Mouse (Mus musculus) lung, postnatal 36 days (tissue): Measurements from ENCODE around the gene Capn15.

Source experiments
- DNase-seq: peaks from one replicate; pipeline ENCODE4 v3.0.0; 2022; ENCODE audit warnings: mixed read lengths

The Capn15 gene

DNA sequence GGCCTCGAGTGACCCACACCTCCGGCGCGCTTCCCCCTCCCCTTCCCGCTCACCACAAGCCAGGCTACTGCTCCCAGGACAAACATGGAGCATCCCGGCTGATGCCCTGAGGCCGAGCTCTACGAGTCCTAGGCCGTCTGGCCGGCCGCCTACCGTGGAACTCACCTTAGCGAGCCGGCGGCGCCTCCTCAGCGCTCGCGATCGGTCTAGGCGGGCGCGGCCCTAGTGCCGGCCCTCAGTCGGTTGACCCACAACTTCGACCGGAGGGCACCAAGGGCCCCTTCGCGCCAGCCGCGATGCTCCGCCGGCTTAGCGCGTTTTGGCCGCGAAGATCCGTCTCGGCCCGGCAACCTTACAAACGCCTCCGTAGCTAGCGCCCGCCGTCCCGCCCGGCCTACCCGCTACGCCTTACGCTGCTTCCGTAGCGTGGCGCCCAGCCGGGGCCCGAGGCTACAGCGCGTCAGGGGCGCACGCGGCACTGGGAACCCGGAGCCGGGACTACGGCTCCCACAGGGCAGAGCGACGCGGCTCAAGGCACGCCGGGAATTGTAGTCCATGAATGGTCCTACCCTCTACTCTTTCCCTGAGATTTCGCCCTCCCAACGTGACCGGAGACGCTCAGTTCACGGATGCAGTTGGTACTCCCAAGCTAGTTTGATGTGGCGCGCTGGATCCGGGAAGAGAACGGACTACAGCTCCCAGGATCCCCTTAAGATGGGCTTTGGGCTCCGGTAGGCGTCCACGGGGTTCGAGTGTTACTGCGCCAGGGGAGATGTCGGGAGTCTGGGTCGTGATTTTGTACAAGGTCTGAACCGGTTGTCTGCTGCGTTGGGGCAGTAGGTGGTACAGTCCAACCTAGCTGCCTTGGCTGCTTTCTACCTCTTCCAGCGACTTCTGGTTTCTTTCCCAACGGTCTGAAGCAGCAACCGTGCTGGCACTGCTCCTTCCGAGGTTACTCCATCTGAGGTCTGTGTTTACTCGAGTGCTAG, at the start of gene Capn15:
Gene Capn15, minus strand, starts transcription at position 491 of the 989 bp plus-strand sequence.
- peak; percentile 96 for DNase-seq

DNA sequence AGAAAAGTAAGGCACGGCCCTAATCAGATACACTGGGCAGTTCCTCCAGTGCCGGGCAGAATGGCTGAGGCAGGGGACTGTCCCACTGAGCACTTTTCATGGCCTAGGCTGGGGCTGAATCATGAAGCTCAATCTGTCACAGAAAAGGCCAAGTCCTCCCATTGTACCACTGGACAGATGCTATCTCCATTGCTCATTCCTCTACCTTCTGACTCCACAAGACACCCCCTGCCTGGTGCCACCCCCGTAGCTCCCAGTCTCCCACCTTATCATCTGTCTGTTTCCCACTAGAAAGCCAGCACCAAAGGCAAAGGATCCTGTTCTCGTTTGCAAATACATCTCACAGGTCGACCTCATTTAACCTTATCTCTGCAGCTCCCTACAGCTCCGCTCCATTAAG, 46.4 kb upstream of the Capn15 start:
- no peak for DNase-seq

DNA sequence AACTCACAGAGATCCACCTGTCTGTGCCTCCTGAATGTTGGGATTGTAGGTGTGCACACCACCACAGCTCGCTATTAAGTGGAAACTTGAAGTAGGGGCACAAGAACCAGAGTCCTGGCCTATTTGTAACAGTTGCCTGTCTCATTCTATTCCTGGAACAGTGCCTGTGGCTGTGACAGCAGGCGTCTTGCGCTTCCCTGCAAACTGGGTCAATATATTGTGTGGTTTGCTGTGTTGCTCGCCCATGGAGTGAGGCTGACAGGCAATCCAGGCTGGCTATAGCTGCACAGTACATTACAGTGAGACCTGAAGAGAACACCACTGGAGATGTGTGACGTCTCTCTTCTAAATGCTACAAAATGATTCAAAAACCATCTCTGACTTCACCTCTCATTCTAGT, 46.0 kb upstream of the Capn15 start:
- no peak for DNase-seq

GRCm38 (mm10) chr17:26028261-26028660, 42.7 kb upstream of the Capn15 start:
- DNase-seq, result no peak

DNA sequence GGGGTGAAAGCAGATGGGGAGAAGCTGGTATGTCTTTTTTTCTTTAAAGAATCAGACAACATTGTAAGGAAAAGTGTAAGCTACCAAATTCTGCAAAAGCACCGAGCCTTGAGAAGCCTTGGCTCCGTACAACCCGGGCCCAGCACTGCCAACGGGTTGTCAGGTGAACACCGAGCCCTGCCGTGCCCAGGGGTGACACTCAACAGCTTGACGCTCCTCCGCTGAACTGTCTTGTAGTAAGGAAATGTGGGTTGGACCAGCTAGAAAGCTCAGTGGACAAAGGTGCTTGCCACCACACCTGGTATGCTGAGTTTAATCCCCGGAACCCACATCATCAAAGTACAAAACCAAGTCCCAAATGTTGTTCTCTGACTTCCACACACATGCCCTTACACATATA, 39.1 kb upstream of the Capn15 start:
- DNase-seq, result no peak

DNA sequence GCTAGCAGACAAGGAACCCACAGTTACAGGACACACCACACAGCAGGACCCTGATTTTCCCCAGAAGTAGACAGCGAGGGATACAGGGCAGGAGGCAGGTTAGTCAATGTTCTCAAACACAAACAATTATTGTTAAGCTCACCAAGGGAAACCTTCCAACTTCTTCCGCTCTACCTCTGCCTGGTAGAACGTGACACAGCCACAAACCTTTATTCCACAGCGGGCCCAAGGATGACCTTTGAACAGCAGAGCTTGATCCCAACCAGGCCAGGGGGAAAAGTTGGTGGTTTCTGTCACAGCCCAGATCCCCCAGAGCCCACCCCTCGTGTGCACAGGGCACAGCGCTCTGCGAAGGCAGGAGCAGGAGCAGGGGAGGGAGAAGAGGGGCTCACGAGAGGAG, 38.4 kb upstream of the Capn15 start:
- no peak for DNase-seq

GRCm38 (mm10) chr17:26023181-26023580, 37.6 kb upstream of the Capn15 start:
- peak; percentile 35 for DNase-seq

DNA sequence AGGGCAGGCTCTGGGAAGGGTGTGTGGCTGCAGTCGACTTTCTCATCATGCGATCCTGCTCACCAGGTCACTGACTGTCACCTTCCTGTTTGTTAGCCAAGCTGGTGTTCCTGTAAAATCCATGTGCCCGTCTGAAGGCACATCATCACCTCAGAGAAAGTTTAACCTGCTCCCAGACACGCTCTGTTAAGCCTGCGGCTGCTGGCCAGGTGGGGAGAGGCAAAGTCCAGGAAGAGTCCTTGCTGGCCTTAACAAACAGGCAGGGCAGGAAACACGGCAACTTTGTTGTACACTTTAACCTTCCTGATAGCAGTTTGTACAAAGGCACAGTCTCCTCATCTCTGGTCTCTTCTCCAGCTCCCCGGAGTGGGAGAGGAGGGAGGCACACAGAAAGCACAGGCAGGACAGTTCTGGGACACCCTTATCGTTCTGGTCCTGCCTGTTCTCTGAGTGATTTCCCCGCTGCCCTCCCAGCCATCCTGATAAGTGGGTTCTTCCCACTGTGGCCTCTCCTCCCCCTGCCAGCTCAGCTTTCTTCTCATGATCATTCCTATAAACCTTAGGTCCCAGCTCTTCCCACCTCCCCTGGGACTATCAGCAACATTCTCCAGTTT, 36.2 kb upstream of the Capn15 start:
- DNase-seq, result no peak

- no peak for DNase-seq
Measured at GRCm38 (mm10) chr17:26020848-26021347, 35.3 kb upstream of the Capn15 start.

- DNase-seq, result no peak
Measured at GRCm38 (mm10) chr17:26018388-26018787, 32.8 kb upstream of the Capn15 start.

DNA sequence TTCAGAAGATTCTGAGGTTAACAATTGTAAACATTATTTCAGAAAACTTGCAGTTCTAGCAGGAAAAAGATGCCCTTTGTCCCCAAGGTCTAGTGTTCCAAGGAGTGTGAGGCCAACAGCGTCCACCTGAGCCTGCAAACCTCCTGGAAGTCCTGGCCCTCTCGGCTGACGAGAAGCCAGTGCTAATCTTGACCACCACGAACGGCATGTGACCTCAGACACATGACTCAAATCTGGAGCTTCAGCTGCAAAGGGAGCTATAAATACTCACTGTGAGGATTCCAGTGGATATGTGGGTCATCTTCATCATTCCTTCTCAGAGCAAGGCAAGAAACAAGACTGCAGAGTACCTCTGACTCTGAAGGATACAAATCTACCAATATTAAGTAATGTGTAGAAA, 32.4 kb upstream of the Capn15 start:
- DNase-seq, result no peak

DNA sequence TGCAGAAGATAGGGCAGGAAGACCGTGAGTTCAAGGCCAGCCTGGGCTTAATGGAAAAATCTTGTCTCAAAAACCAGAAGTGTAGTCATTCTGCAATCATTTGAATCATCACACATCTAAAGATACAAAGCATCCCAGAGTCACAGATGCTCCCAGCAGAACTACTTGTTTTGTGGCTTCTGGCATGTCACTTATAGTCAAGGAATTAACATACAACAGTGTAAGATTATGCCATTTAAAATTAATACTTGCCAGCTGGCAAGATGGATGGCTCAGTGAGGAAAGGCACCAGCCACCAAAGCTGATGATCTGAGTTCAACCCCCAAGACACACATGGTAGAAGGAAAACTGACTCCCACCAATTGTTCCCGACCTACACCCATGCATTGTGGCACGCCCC, 31.4 kb upstream of the Capn15 start:
- DNase-seq, result no peak

- no peak for DNase-seq
Measured at GRCm38 (mm10) chr17:26013711-26014110, 28.1 kb upstream of the Capn15 start.

- DNase-seq, result peak; percentile 87
Measured at GRCm38 (mm10) chr17:26011841-26012460, 26.4 kb upstream of the Capn15 start.

GRCm38 (mm10) chr17:26009540-26009939, 23.9 kb upstream of the Capn15 start:
- DNase-seq, result peak; percentile 92

GRCm38 (mm10) chr17:26008787-26009186, 23.2 kb upstream of the Capn15 start:
- no peak for DNase-seq

- DNase-seq, result no peak
Measured at GRCm38 (mm10) chr17:26008331-26008730, 22.7 kb upstream of the Capn15 start.

DNA sequence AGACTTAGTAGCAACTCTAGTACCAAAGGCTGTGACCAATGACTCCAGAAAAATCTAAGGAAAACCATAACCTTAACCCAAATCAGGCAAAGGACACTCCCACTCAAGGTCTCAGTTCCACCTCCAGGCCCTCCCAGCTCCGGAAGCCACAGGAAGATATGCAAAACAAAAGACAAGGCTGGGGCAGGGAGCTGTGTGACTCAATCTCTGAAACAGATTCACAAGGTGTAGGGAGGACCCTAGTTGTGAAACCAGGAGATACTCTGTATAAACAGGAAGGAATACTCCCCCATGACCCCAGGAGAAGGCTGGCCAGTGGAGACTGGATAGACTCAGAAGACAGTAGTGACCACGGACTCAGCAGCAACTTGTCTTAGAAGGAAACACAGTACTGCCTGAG, 22.1 kb upstream of the Capn15 start:
- DNase-seq, result no peak

DNA sequence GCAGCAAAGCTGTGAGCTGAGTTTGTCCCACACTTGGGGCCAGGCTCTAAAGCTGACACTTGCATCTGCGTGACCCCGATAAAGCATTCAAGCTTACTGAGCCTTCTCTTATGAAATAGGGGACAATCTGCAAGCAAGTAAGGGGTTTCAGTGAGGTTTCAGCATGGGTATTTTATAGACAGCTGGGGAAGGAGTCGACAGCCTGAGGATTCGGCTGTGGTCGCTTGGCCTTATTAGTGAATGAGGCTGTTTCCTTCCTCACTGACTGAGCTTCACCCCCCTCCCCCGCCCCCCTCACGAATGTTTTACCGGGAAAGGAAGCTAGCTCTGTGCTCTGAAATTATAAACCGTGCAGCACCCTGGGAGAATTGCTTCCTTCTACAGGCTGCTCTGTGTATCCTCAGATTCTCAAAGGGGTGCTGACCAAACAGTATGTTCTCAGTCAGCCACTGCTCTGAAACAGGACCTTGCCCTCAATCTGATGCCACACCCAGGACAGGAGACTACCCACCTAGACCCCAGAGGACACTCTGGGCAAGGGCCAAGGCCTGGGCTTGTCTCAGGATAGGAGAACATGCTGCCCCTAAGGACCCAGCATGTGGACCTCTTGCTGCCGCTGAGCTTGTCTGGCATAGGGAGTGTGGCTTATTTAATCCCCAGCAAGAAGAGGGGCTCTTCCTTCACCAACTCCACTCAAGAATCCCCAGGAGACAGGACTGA, 20.3 kb upstream of the Capn15 start:
- no peak for DNase-seq

DNA sequence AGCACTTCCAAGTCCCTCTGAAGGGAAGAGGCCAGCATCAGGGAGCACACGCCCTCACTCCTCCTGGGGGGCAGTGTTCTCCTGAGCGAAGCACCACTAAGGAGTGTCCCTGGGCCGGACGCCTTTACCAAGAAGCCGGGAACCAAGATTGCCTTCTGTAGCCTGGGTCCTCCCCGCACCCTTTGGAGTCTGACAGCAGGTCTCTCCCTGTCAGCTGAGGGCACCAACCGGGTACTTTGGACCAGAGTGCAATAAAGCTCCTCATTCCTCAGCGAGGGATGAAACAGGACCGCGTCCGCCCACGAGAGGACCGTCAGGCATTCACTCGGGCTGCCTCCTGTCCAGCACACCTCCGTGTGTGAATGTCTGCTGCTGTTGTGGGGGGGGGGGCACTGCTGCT, 19.1 kb upstream of the Capn15 start:
- DNase-seq, result no peak

GRCm38 (mm10) chr17:26003864-26004263, 18.3 kb upstream of the Capn15 start:
- DNase-seq, result no peak

DNA sequence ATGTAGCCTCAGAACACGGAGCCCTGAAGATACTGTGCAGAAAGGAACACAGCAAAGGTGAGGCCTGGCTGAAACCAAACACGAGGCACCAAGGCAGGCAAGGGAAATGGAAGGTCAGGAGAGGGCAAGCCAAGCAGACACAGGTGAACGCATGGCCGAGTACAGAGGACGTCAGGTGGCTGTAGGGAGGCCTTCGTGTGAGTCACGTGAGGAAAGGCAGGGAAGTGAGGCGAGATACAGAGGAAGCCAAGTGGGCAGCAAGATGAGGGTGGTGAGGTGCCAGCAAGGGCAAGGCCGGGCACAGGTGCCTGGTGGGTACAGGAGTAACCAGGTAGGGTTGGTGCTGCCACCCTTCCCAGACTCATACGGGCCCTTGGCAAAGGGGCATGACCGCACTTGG, 12.8 kb upstream of the Capn15 start:
- DNase-seq, result no peak

DNA sequence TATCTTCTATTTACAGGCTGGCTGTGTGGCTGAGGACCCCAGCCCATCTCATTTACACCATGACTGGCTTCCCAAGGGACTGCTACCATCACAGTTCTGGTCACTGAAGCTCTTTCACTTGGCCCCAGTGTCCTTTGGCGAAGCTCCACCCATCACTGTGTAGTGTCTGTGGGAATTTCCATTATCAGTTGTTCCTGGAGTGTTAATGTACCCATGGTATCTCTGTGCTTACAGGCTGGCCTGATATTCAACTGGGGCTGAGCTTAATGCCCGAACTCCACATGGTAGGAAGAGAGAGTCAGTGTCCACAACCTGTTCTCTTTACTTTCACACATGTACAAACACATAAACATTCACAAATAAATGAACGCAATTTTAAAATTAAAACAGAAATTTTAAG, 7.9 kb upstream of the Capn15 start:
- no peak for DNase-seq
